Mouse (Mus musculus): ENCODE results near the gene Farsb. TPM values are rescaled to one million over a fixed set of nuclear protein-coding genes. Genes with fewer than 3 reads are reported as not detected.

Gene Farsb
- total and polyA plus RNA-seq, 3 experiments = 114 to 205 (median 180) TPM

DNA sequence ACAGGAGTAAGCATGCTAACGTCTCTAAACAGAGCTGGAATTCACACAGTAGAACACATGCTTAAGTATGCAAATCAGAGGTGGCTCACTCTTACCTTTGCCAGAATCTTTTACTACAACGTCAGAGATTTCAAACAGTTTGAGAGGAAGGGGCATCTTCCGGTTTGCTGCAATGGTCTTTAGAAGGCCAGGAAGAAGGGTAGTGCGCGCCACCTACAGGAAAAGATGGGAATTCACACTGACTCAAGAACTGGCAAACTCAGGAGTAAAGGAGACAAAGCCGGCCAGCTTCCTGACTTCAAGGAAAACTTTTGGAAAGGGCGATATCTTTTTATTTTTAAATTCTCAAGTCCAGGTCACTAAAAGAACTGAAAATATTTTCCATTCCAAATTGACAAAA is 34.0 kb downstream of the Farsb start (continued):
- TF ChIP-seq TBP (conservative IDR thresholded peaks at IDR 0.05; ENCODE audit: low read depth, low read length) (no peak), MXI1 (IDR thresholded peaks at IDR 0.05; ENCODE audit: low read depth, low read length) (no peak), E2F4 (IDR thresholded peaks at IDR 0.05; ENCODE audit: insufficient replicate concordance, low read depth, low read length) (no peak), ZC3H11A (IDR thresholded peaks at IDR 0.05; ENCODE audit: low read depth, low read length) (no peak), PAX5 (IDR thresholded peaks at IDR 0.05; ENCODE audit: low read length) (no peak), MYC (IDR thresholded peaks at IDR 0.05; ENCODE audit: low read depth, low read length) (no peak; the same call in 1 of the 2 replicates), ELF1 (IDR thresholded peaks at IDR 0.05; ENCODE audit: low read depth, low read length) (peak; percentile 89), RAD21 (IDR thresholded peaks at IDR 0.05; ENCODE audit: low read depth, low read length) (peak; percentile 79), POLR2AphosphoS2 (IDR thresholded peaks at IDR 0.05; ENCODE audit: low read depth, low read length) (no peak), ZMIZ1 (IDR thresholded peaks at IDR 0.05; ENCODE audit: low read depth, low read length) (no peak), MAX (IDR thresholded peaks at IDR 0.05; ENCODE audit: low read length) (no peak), MEF2A (IDR thresholded peaks at IDR 0.05; ENCODE audit: borderline replicate concordance, low read depth, low read length) (peak; percentile 26; the same call in 1 of the 2 replicates), ZNF384 (IDR thresholded peaks at IDR 0.05; ENCODE audit: low read depth, low read length) (no peak), ZKSCAN1 (IDR thresholded peaks at IDR 0.05; ENCODE audit: borderline replicate concordance, low read depth, low read length) (no peak)

DNA sequence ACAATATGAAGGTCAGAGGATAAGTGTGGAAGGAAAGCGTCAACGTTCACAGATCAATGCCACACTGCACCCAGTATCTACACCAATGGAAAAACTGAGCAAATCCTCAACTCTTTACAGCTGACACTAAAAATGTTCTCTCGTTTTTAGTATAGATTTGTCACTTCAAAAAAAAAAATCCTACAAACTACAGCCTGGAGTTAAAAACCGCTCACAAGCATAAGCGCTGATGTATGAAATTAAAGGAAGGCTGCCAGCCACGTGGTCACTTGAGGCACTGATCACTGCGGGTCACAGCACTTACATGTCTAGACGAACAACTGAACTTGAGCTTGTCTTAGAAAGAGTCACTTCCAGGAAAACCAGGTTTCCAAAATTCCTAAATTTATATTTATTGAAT is 34.8 kb downstream of the Farsb start:
- in situ Hi-C loops (cut with MboI; ENCODE audit: low pct_ligation_motif_present, low pct_unique_long_range_greater_than_20kb, low sequenced_read_pairs) = no loop called here
- Histone ChIP-seq H3K27me3 (replicated peaks) (no peaks in the 10 kb centered on the region), H3K27ac (ENCODE audit: insufficient read depth, low read depth) (peak overlapping the region; percentile 91), H3K9me3 (replicated peaks; ENCODE audit: low read length) (no peaks in the 10 kb centered on the region), H3K4me2 (ENCODE audit: insufficient read depth, low read depth, poor library complexity, severe bottlenecking) (peak overlapping the region; percentile 62; the same call in 1 of the 2 replicates), H3K4me1 (ENCODE audit: control insufficient read depth in 1 of 2, insufficient read depth in 2 of 2) (peaks cover 10 to 36% of the 10 kb centered on the region in 2 experiments), H3K79me2 (replicated peaks; ENCODE audit: control insufficient read depth, extremely low read depth, insufficient read depth, poor library complexity, severe bottlenecking) (0 out of 2 replicates have a peak, but pooled peaks cover 5% of the 10 kb centered on the region), H3K9ac (ENCODE audit: insufficient read depth, low read depth) (no peak overlapping the region; the same call in 1 of the 2 replicates), H3K36me3 (replicated peaks in 1 of 2; ENCODE audit: control insufficient read depth in 1 of 2, insufficient read depth in 1 of 2, low read length in 1 of 2) (peaks cover 40 to 89% of the 10 kb centered on the region in 2 experiments), H3K4me3 (replicated peaks in 1 of 3; ENCODE audit: low read depth in 2 of 3, low read length in 2 of 3, poor library complexity in 1 of 3) (no peak overlapping the region)
- dilution Hi-C loops (cut with MboI; ENCODE audit: extremely low pct_ligation_motif_present, extremely low pct_unique_long_range_greater_than_20kb, low sequenced_read_pairs) = no loop called here
- DNase-seq (ENCODE audit: extremely low read depth) = peak; percentile 56
- no peak for TF ChIP-seq CHD1 (IDR thresholded peaks at IDR 0.05; ENCODE audit: low read depth, low read length)
- TF ChIP-seq NRF1 (IDR thresholded peaks at IDR 0.05; ENCODE audit: low read depth, low read length) = no peak
- TF ChIP-seq MAFK (IDR thresholded peaks at IDR 0.05; ENCODE audit: insufficient replicate concordance, low read length) = 0 out of 2 replicates have a peak, but pooled peaks have one; percentile 42
- peak; percentile 65 for TF ChIP-seq USF1 (IDR thresholded peaks at IDR 0.05; ENCODE audit: low read depth, low read length)
- TF ChIP-seq GABPA (IDR thresholded peaks at IDR 0.05; ENCODE audit: insufficient replicate concordance, low read depth, low read length) = no peak
- no peak for TF ChIP-seq KAT2A (IDR thresholded peaks at IDR 0.05; ENCODE audit: insufficient replicate concordance, low read length)
- peak; percentile 96 for TF ChIP-seq MYC (IDR thresholded peaks at IDR 0.05; ENCODE audit: low read depth, low read length)
- TF ChIP-seq TBP (conservative IDR thresholded peaks at IDR 0.05; ENCODE audit: low read depth, low read length) = peak; percentile 30; the same call in 1 of the 2 replicates
- peak; percentile 56 for TF ChIP-seq USF2 (conservative IDR thresholded peaks at IDR 0.05; ENCODE audit: low read depth, low read length)
- TF ChIP-seq POLR2A (IDR thresholded peaks at IDR 0.05; ENCODE audit: low read depth, low read length) = no peak
- peak; percentile 69 for TF ChIP-seq MXI1 (IDR thresholded peaks at IDR 0.05; ENCODE audit: low read depth, low read length)
- peak; percentile 98 for TF ChIP-seq IRF4 (IDR thresholded peaks at IDR 0.05; ENCODE audit: low read depth, low read length)
- no peak for TF ChIP-seq RAD21 (IDR thresholded peaks at IDR 0.05; ENCODE audit: low read depth, low read length)
- TF ChIP-seq MEF2A (IDR thresholded peaks at IDR 0.05; ENCODE audit: borderline replicate concordance, low read depth, low read length) = peak; percentile 84
- no peak for TF ChIP-seq ZKSCAN1 (IDR thresholded peaks at IDR 0.05; ENCODE audit: borderline replicate concordance, low read depth, low read length)
- peak; percentile 98 for TF ChIP-seq JUN (IDR thresholded peaks at IDR 0.05; ENCODE audit: insufficient read depth, low read depth, low read length)
- no peak for TF ChIP-seq NELFE (IDR thresholded peaks at IDR 0.05; ENCODE audit: low read depth, low read length)
- peak; percentile 94 for TF ChIP-seq MAX (IDR thresholded peaks at IDR 0.05; ENCODE audit: low read length)
- TF ChIP-seq ZMIZ1 (IDR thresholded peaks at IDR 0.05; ENCODE audit: low read depth, low read length) = no peak
- no peak for TF ChIP-seq UBTF (IDR thresholded peaks at IDR 0.05; ENCODE audit: low read depth, low read length)
- peak; percentile 49; the same call in 1 of the 2 replicates for TF ChIP-seq CHD2 (IDR thresholded peaks at IDR 0.05; ENCODE audit: low read length)
- peak; percentile 84 for TF ChIP-seq RCOR1 (conservative IDR thresholded peaks at IDR 0.05; ENCODE audit: low read depth, low read length)
- TF ChIP-seq ZC3H11A (IDR thresholded peaks at IDR 0.05; ENCODE audit: low read depth, low read length) = no peak
- TF ChIP-seq PAX5 (IDR thresholded peaks at IDR 0.05; ENCODE audit: low read length) = no peak
- peak; percentile 97 for TF ChIP-seq JUND (conservative IDR thresholded peaks at IDR 0.05; ENCODE audit: low read depth, low read length)
- TF ChIP-seq ETS1 (conservative IDR thresholded peaks at IDR 0.05; ENCODE audit: low read depth, low read length) = peak; percentile 97
- no peak for TF ChIP-seq ELF1 (IDR thresholded peaks at IDR 0.05; ENCODE audit: low read depth, low read length)
- peak; percentile 61; the same call in 1 of the 2 replicates for TF ChIP-seq TCF12 (IDR thresholded peaks at IDR 0.05; ENCODE audit: low read depth, low read length)
- TF ChIP-seq MAZ (IDR thresholded peaks at IDR 0.05; ENCODE audit: low read depth, low read length) = no peak
- TF ChIP-seq POLR2AphosphoS2 (IDR thresholded peaks at IDR 0.05; ENCODE audit: low read depth, low read length) = no peak
- peak; percentile 75 for TF ChIP-seq SIN3A (IDR thresholded peaks at IDR 0.05; ENCODE audit: low read length)
- peak; percentile 98 for TF ChIP-seq EP300 (IDR thresholded peaks at IDR 0.05; ENCODE audit: low read length)
